Comparison of ENCODE assay signal across 17 mouse cellular contexts in genomic region chrX:151059346-151059745, GRCm38 (mm10). TPM values are rescaled to one million over a fixed set of nuclear protein-coding genes. Genes with fewer than 3 reads are reported as not detected.
DNase-seq lines count a peak whose midpoint lies in the region; ATAC-seq and TF ChIP-seq lines count a peak whose summit lies in the region.
"Had no signal": no experiment of that assay in that cellular context is flagged by ENCODE, and none has a peak within 500 bp of the region (broad histone marks: within the 10 kb centered on the region; RNA-seq: fewer than 3 reads in every experiment).

No protein-coding gene starts in this region.

- DNase-seq in gastrocnemius, postnatal 14 days, result peak; percentile 41
- DNase-seq in gastrocnemius, postnatal 25 days, result no peak
- DNase-seq in liver, adult 2 months (ENCODE audit: extremely low read depth, low read depth, low spot score), result peak; percentile 1
- DNase-seq in liver, result no peak
- DNase-seq in urinary bladder, postnatal 14 days (ENCODE audit: low spot score), result peak; percentile 13
- DNase-seq in urinary bladder, postnatal 25 days (ENCODE audit: low spot score), result no peak
- DNase-seq in embryo, embryonic 9.5 days (ENCODE audit: extremely low spot score), result no peak
- DNase-seq: adrenal gland, postnatal 10 days; B cell, adult 2 months; cerebellum, adult 11-12 months; midbrain, embryonic 14.5 days had no signal

- no peak overlapping the region for H3K4me3 ChIP-seq in liver, adult 2 months (ENCODE audit: insufficient read depth, low read depth, low read length)
- no peak overlapping the region for H3K4me3 ChIP-seq in forebrain, embryonic 16.5 days (replicated peaks; ENCODE audit: low read length)
- H3K4me3 ChIP-seq: embryonic facial prominence, embryonic 13.5 days; hindbrain, embryonic 10.5 days; myocyte; neural tube, embryonic 15.5 days had no signal

- WGBS in liver, adult 2 months, result 88% methylated on average over 1 of the region's 1 CpGs
- WGBS in forebrain, embryonic 16.5 days, result 85% methylated on average over 1 of the region's 1 CpGs

- intact Hi-C loops in gastrocnemius, postnatal 14 days (cut with DNase I; ENCODE audit: low total_unique reads), result no loop called here

- H3K4me1 ChIP-seq in liver, adult 2 months (ENCODE audit: control insufficient read depth, insufficient read depth, low read length), result no peaks in the 10 kb centered on the region; the same call in 1 of the 2 replicates
- peaks cover 2% of the 10 kb centered on the region for H3K4me1 ChIP-seq in forebrain, embryonic 16.5 days (replicated peaks; ENCODE audit: control insufficient read depth, insufficient read depth, low read length)

- TF ChIP-seq POLR2A in liver, adult 2 months (IDR thresholded peaks at IDR 0.05; ENCODE audit: extremely low read depth, insufficient read depth, low read length), result no peak

- ATAC-seq in forebrain, embryonic 16.5 days, result no peak

- TF ChIP-seq CTCF in liver, adult 2 months (IDR thresholded peaks at IDR 0.05; ENCODE audit: low read depth, low read length), result no peak

- no peaks in the 10 kb centered on the region for H3K36me3 ChIP-seq in liver, adult 2 months (ENCODE audit: control insufficient read depth, insufficient read depth, low read length)
- no peaks in the 10 kb centered on the region for H3K36me3 ChIP-seq in forebrain, embryonic 16.5 days (ENCODE audit: control insufficient read depth, insufficient read depth)
- H3K36me3 ChIP-seq: embryonic facial prominence, embryonic 13.5 days; neural tube, embryonic 15.5 days had no signal

- H3K4me2 ChIP-seq in forebrain, embryonic 16.5 days (ENCODE audit: low read length), result no peak overlapping the region
- H3K4me2 ChIP-seq: embryonic facial prominence, embryonic 13.5 days; neural tube, embryonic 15.5 days had no signal

- H3K9me3 ChIP-seq in forebrain, embryonic 16.5 days (ENCODE audit: control insufficient read depth, low read length), result no peaks in the 10 kb centered on the region
- H3K9me3 ChIP-seq: embryonic facial prominence, embryonic 13.5 days; hindbrain, embryonic 10.5 days; neural tube, embryonic 15.5 days had no signal

- H3K27me3 ChIP-seq in liver, adult 2 months (ENCODE audit: control insufficient read depth, insufficient read depth, low read length), result no peaks in the 10 kb centered on the region
- H3K27me3 ChIP-seq in forebrain, embryonic 16.5 days (replicated peaks; ENCODE audit: control insufficient read depth, insufficient read depth, low read length), result no peaks in the 10 kb centered on the region
- H3K27me3 ChIP-seq: neural tube, embryonic 15.5 days had no signal

- H3K79me2 ChIP-seq in liver, adult 2 months (ENCODE audit: control insufficient read depth, insufficient read depth, low read length), result no peaks in the 10 kb centered on the region

- no peak overlapping the region for H3K9ac ChIP-seq in liver, adult 2 months (ENCODE audit: low read depth, low read length)
- no peak overlapping the region for H3K9ac ChIP-seq in forebrain, embryonic 16.5 days (replicated peaks; ENCODE audit: low read depth, low read length)
- H3K9ac ChIP-seq: embryonic facial prominence, embryonic 13.5 days; liver, embryonic 14.5 days; neural tube, embryonic 15.5 days had no signal

- H3K27ac ChIP-seq in liver, adult 2 months (replicated peaks; ENCODE audit: insufficient read depth, low read depth, low read length), result no peak overlapping the region
- no peak overlapping the region for H3K27ac ChIP-seq in forebrain, embryonic 16.5 days (ENCODE audit: low read length)
- H3K27ac ChIP-seq: embryonic facial prominence, embryonic 13.5 days; hindbrain, embryonic 10.5 days; liver, embryonic 14.5 days; neural tube, embryonic 15.5 days had no signal

RNA-seq across cellular contexts. Expression of gene Fgd1, which starts 13.4 kb away (rescaled TPM):
- 1 to 10 TPM; 4.7 to 5.6 TPM for total RNA-seq in gastrocnemius, postnatal 14 days (2021)
- 1 to 10 TPM; 1.8 to 2.3 TPM for total RNA-seq in gastrocnemius, postnatal 25 days (2021)
- total RNA-seq in liver, adult 2 months (2014; rRNA removed), result 0.83 and 0.87 TPM in 2 replicates
- polyA plus RNA-seq in liver, adult 2 months (2012; rRNA removed), result 0.81 and 2.4 TPM in 2 replicates
- polyA plus RNA-seq in forebrain, embryonic 16.5 days (2015; fragmentation: Nextera tagmentation; extraction: Ambion mirVana), result 10.0 and 10.9 TPM in 2 replicates

RNA-seq across cellular contexts. Expression of gene Tsr2, which starts 37.0 kb away (rescaled TPM):
- 1 to 10 TPM; 8.7 to 9.7 TPM for total RNA-seq in gastrocnemius, postnatal 14 days (2021)
- 1 to 10 TPM; 7.1 to 7.4 TPM for total RNA-seq in gastrocnemius, postnatal 25 days (2021)
- 6.0 and 6.4 TPM in 2 replicates for total RNA-seq in liver, adult 2 months (2014; rRNA removed)
- polyA plus RNA-seq in liver, adult 2 months (2012; rRNA removed), result 3.2 and 3.4 TPM in 2 replicates
- 36.0 and 38.3 TPM in 2 replicates for polyA plus RNA-seq in forebrain, embryonic 16.5 days (2015; fragmentation: Nextera tagmentation; extraction: Ambion mirVana)

RNA-seq across cellular contexts. Expression of gene Gnl3l, which starts 42.2 kb away (rescaled TPM):
- total RNA-seq in gastrocnemius, postnatal 14 days (2021), result 10 to 100 TPM; 32.9 to 35.0 TPM
- total RNA-seq in gastrocnemius, postnatal 25 days (2021), result 10 to 100 TPM; 33.0 to 37.1 TPM
- total RNA-seq in liver, adult 2 months (2014; rRNA removed), result 12.5 and 13.2 TPM in 2 replicates
- polyA plus RNA-seq in liver, adult 2 months (2012; rRNA removed), result 4.1 and 4.3 TPM in 2 replicates
- polyA plus RNA-seq in forebrain, embryonic 16.5 days (2015; fragmentation: Nextera tagmentation; extraction: Ambion mirVana), result 60.3 and 66.9 TPM in 2 replicates

Comparison
In these comparisons a context has a peak if more than half of its experiments do, and no peak if none do; other contexts are left out.
1. DNase-seq: peak in gastrocnemius, postnatal 14 days (single experiment), liver, adult 2 months (single experiment) and urinary bladder, postnatal 14 days (single experiment); none in gastrocnemius, postnatal 25 days (single experiment), liver (single experiment), urinary bladder, postnatal 25 days (single experiment) and embryo, embryonic 9.5 days (single experiment).